Mouse (Mus musculus): ENCODE data around the gene Plxnd1.

Plxnd1 gene

GRCm38 (mm10) chr6:115915601-115916445 lies 79.0 kb downstream of the Plxnd1 start:
- peak; percentile 59 for DNase-seq

- DNase-seq: peak; percentile 67
Observed at GRCm38 (mm10) chr6:115914511-115915202, 80.1 kb downstream of the Plxnd1 start.

- DNase-seq: no peak
Observed at GRCm38 (mm10) chr6:115913482-115913881, 81.3 kb downstream of the Plxnd1 start.

GRCm38 (mm10) chr6:115911763-115912162 lies 83.0 kb downstream of the Plxnd1 start:
- DNase-seq: no peak

- no peak for DNase-seq
Observed at GRCm38 (mm10) chr6:115909940-115910339, 84.9 kb downstream of the Plxnd1 start.

GRCm38 (mm10) chr6:115909052-115909451 lies 85.8 kb downstream of the Plxnd1 start:
- no peak for DNase-seq

- DNase-seq: no peak
Observed at GRCm38 (mm10) chr6:115908421-115908982, 86.3 kb downstream of the Plxnd1 start.

- no peak for DNase-seq
Observed at GRCm38 (mm10) chr6:115906871-115907270, 87.9 kb downstream of the Plxnd1 start.

- DNase-seq: no peak
Observed at GRCm38 (mm10) chr6:115906455-115906854, 88.3 kb downstream of the Plxnd1 start.

GRCm38 (mm10) chr6:115905568-115905967 lies 89.2 kb downstream of the Plxnd1 start:
- no peak for DNase-seq

All from cerebellum, adult 8-10 months (tissue).